Mouse (Mus musculus): ENCODE results near the gene Scgn. TPM values are rescaled to one million over a fixed set of nuclear protein-coding genes. Genes with fewer than 3 reads are reported as not detected.
A peak's percentile ranks its signal among the peaks of the same experiment; 100 is the strongest.

The Scgn gene
- polyA plus RNA-seq, 1 experiment from 2014 or later, result not detected

DNA sequence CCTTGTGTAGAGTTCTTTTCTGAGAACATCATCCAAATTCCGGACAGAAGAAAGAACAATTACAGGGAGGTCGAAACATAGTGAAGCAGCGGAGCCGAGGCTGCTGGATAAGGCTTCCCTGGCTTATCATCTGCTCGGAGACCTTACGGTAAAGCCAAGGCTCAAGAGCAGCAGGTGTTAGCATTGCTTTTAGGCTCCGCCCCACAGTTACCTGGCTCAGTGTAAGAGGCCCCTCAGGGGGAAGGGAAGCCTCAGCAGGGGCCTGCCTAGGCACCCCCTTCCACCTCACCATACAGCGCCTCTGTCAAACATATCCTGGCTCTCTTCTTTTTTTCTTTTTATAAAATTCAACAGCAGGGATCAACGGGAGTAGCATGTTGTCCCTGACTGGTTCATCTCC, 3.0 kb upstream of the Scgn start:
- no peak for ATAC-seq (ENCODE audit: extremely low read depth, insufficient number of reproducible peaks, low FRiP score, low TSS enrichment)
- Histone ChIP-seq H3K36me3 (no peaks in the 10 kb centered on the region), H3K9ac (no peak overlapping the region), H3K27me3 (replicated peaks) (peaks cover 76% of the 10 kb centered on the region), H3K4me1 (no peaks in the 10 kb centered on the region), H3K4me2 (no peak overlapping the region), H3K27ac (replicated peaks) (no peak overlapping the region), H3K4me3 (no peak overlapping the region), H3K9me3 (no peaks in the 10 kb centered on the region)
- 13% methylated on average over 9 of the region's 9 CpGs for WGBS

DNA sequence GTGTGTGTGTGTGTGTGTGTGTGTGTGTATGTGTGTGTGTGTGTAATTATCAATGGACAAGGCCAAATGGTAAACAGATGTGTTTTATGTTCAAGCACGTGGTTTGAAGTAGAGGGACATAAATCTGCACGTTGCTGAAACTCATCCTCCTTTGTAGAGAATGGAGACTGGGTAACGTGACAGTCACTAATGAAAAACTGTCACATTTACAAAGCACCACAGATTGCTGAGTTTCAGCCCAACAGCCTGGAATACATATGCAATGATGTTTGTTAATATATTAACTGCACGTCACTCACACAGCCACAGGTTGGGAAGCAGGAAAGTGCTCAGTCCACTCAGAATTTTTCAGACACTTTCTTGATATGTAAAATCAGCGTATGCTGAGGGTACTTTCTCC, 563 bp downstream of the Scgn start:
- H3K4me2 ChIP-seq, result no peak overlapping the region
- WGBS, result 44% methylated on average over 5 of the region's 5 CpGs

DNA sequence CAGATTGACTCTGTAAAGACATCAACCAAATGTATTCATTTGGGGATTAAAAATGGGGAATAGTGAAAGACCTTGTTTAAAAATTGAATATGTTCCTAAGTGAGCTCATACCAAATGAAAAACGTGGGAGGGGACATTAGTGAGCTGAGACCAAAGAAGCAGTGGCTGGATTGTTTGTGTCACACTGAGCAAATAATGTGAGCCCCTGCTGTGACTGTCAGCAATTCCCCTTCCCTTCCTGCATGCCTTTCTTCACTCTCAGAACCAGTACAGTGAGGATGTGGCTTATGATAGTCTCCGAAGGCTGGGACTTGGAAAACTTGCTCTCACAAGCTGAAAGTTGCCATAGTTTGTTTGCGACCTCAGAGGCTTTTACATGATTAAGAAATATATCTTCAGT, 5.9 kb downstream of the Scgn start:
- no peak for ATAC-seq (ENCODE audit: extremely low read depth, insufficient number of reproducible peaks, low FRiP score, low TSS enrichment)
- Histone ChIP-seq H3K27me3 (replicated peaks) (peaks cover 20% of the 10 kb centered on the region), H3K4me1 (no peaks in the 10 kb centered on the region), H3K27ac (replicated peaks) (no peak overlapping the region), H3K9me3 (no peaks in the 10 kb centered on the region), H3K4me3 (no peak overlapping the region), H3K36me3 (no peaks in the 10 kb centered on the region), H3K9ac (no peak overlapping the region), H3K4me2 (no peak overlapping the region)
- WGBS, result 41% methylated on average over 3 of the region's 3 CpGs

More for the DNA sequence above, 563 bp downstream of the Scgn start:
- H3K4me3 ChIP-seq, result no peak overlapping the region
- H3K36me3 ChIP-seq, result no peaks in the 10 kb centered on the region
- H3K27ac ChIP-seq (replicated peaks), result no peak overlapping the region
- ATAC-seq (ENCODE audit: extremely low read depth, insufficient number of reproducible peaks, low FRiP score, low TSS enrichment), result no peak
- H3K27me3 ChIP-seq (replicated peaks), result peaks cover 71% of the 10 kb centered on the region
- H3K9me3 ChIP-seq, result no peaks in the 10 kb centered on the region
- no peak overlapping the region for H3K9ac ChIP-seq
- no peaks in the 10 kb centered on the region for H3K4me1 ChIP-seq

DNA sequence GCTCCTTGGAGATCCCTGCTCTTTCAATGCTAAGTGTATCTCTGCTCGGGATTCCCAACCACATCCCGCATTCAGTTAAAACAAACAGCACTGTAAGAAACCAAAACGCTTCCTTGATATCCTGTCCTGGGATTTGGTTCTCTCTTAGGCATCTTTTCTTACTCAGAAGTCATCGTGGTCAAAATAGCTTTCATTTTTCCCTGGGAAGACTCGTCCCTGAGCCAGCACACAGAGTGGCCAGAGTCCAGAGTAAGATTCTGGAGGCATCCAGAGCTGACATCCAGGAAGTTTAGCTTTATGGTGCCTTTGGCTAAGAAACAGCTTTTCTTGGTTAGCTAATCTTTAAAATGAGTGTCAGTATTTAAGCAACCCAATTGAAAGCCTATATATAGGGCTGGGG, 18.7 kb downstream of the Scgn start:
- ATAC-seq (ENCODE audit: extremely low read depth, insufficient number of reproducible peaks, low FRiP score, low TSS enrichment), result no peak
- Histone ChIP-seq H3K27me3 (replicated peaks) (no peaks in the 10 kb centered on the region), H3K4me1 (no peaks in the 10 kb centered on the region), H3K36me3 (no peaks in the 10 kb centered on the region), H3K9me3 (no peaks in the 10 kb centered on the region), H3K27ac (replicated peaks) (no peak overlapping the region), H3K4me2 (no peak overlapping the region), H3K9ac (no peak overlapping the region), H3K4me3 (no peak overlapping the region)
- WGBS, result 53% methylated on average over 5 of the region's 5 CpGs

DNA sequence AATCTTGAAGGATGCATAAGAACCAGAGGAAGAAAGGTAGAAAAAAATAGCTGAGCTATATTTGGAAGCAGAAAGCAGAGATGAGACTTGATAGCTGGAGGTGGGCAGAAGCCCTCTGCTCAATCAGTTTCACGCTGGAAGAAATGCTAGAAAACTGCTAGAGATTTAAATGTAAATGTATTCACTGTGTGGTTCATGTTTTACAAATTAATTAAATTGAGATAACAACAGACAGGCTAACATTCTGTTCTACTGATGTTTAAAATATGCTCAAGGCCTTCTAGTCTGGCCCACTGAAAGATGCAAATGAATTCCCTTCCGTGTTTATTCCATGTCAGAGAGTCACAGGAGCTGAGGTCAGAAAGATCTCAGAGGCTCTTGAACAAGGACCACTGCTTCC, 19.1 kb downstream of the Scgn start:
- 54% methylated on average over 2 of the region's 2 CpGs for WGBS
- Histone ChIP-seq H3K27me3 (replicated peaks) (no peaks in the 10 kb centered on the region), H3K9me3 (no peaks in the 10 kb centered on the region), H3K4me2 (no peak overlapping the region), H3K4me1 (no peaks in the 10 kb centered on the region), H3K9ac (no peak overlapping the region), H3K36me3 (no peaks in the 10 kb centered on the region), H3K27ac (replicated peaks) (no peak overlapping the region), H3K4me3 (no peak overlapping the region)
- no peak for ATAC-seq (ENCODE audit: extremely low read depth, insufficient number of reproducible peaks, low FRiP score, low TSS enrichment)

DNA sequence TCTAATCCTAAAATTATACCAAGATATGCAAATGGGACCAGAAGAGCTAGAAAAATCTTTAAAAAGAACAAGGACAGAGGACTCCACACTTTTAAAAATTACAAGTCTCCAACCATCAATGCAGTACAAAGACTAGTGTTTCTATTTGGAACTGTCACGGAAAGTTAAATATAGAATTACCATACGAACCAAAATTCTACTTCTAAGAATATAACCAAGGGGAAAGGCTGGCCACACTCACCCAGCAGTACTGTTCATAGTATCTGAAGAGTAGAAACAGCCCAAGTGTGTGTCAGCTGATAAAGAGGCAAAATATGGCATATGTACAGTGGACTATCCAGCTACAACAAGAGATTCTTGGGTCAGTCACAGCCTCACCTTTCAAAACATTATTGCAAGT, 26.1 kb downstream of the Scgn start:
- no peak overlapping the region for H3K4me2 ChIP-seq
- ATAC-seq (ENCODE audit: extremely low read depth, insufficient number of reproducible peaks, low FRiP score, low TSS enrichment), result no peak
- H3K36me3 ChIP-seq, result no peaks in the 10 kb centered on the region
- H3K27ac ChIP-seq (replicated peaks), result no peak overlapping the region
- no peak overlapping the region for H3K9ac ChIP-seq
- H3K4me1 ChIP-seq, result 0 out of 2 replicates have a peak, but pooled peaks cover under 1% of the 10 kb centered on the region
- no peak overlapping the region for H3K4me3 ChIP-seq
- H3K27me3 ChIP-seq (replicated peaks), result no peaks in the 10 kb centered on the region
- H3K9me3 ChIP-seq, result no peaks in the 10 kb centered on the region
- 63% methylated on average over 2 of the region's 2 CpGs for WGBS

DNA sequence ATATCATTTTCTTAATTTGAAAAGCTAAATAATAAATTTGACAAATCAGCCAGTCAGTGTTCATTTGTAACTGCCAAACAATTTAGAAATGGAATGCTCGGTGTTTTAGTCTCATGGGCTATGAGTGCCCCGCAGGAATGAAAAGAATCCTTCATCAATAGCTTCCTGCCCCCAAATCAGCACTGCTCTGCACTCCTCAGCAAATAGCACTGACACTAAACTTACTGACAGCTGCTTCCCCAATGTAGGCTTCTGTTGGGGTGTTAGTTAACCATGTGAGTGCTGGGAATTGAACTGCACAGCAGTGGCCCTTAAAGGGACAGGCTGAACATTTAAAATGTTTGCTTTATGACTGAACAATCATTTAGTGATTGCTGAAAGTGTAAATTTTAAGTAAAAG, 31.2 kb downstream of the Scgn start:
- no peak for ATAC-seq (ENCODE audit: extremely low read depth, insufficient number of reproducible peaks, low FRiP score, low TSS enrichment)
- no peaks in the 10 kb centered on the region for H3K36me3 ChIP-seq
- WGBS, result 17% methylated on average over 2 of the region's 2 CpGs
- no peak overlapping the region for H3K9ac ChIP-seq
- H3K4me1 ChIP-seq, result 0 out of 2 replicates have a peak, but pooled peaks cover 3% of the 10 kb centered on the region
- no peak overlapping the region for H3K4me2 ChIP-seq
- no peak overlapping the region for H3K4me3 ChIP-seq
- no peak overlapping the region for H3K27ac ChIP-seq (replicated peaks)
- H3K27me3 ChIP-seq (replicated peaks), result no peaks in the 10 kb centered on the region
- H3K9me3 ChIP-seq, result no peaks in the 10 kb centered on the region

DNA sequence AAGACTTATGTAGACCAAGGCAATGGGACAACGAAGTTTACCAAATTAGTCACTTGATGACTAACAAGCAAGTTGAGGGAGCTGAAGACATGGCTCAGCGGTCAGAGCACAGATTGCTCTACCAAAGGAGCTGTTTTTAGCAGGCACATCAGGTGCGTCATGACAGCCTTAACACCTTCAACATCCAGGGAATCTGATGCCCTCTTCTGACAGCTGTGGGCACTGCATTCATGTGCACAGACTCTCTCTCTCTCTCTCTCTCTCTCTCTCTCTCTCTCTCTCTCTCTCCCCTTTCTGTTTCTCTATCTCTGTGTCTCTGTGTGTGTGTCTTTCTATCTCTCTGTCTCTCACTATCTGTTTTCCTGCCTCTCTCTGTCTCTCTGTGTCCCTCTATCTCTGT, 40.1 kb downstream of the Scgn start:
- no peaks in the 10 kb centered on the region for H3K4me1 ChIP-seq
- 54% methylated on average over 3 of the region's 3 CpGs for WGBS

DNA sequence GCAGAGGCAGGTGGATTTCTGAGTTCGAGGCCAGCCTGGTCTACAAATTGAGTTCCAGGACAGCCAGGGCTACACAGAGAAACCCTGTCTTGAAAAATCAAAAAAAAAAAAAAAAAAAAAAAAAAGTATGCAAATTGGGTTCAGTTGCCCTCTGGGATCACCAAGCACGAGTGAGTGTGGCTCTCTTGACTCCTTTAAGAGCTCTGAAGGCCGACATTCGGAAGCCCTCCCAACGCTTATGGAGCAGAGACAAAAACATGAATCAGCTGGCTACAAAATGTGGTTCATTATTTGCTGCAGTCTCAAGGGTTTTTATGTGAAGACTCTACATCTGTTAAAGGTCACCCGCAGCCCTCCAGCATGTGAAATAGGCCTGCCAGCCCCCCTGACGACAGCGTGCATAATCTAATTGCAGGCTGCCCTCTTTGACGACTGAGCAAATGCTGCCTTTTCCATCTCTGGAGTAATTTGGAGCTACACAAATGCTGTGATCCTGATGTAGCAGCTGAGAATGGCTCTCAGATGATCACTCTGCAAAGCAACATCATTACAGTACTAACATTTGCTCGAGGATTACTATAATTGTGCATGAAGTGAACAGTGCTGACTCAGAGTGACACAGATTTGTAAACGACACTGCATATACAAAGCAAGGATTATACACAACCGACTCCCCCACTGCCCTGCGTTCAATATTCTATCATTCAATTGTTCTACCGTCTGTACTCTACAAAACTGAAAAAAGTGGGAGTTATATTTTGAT, 41.3 kb downstream of the Scgn start:
- no peaks in the 10 kb centered on the region for H3K9me3 ChIP-seq
- peaks cover 7% of the 10 kb centered on the region; the same call in 1 of the 2 replicates for H3K27me3 ChIP-seq (replicated peaks)
- H3K9ac ChIP-seq, result no peak overlapping the region
- no peak overlapping the region for H3K27ac ChIP-seq (replicated peaks)
- 65% methylated on average over 14 of the region's 14 CpGs for WGBS
- no peaks in the 10 kb centered on the region for H3K36me3 ChIP-seq
- H3K4me3 ChIP-seq, result no peak overlapping the region
- H3K4me2 ChIP-seq, result no peak overlapping the region
- H3K4me1 ChIP-seq, result no peaks in the 10 kb centered on the region
- no peak for ATAC-seq (ENCODE audit: extremely low read depth, insufficient number of reproducible peaks, low FRiP score, low TSS enrichment)

More for the DNA sequence above, 40.1 kb downstream of the Scgn start:
- no peak for ATAC-seq (ENCODE audit: extremely low read depth, insufficient number of reproducible peaks, low FRiP score, low TSS enrichment)
- Histone ChIP-seq H3K9me3 (no peaks in the 10 kb centered on the region), H3K9ac (no peak overlapping the region), H3K4me2 (no peak overlapping the region), H3K27me3 (replicated peaks) (peaks cover 7% of the 10 kb centered on the region; the same call in 1 of the 2 replicates), H3K4me3 (no peak overlapping the region), H3K27ac (replicated peaks) (no peak overlapping the region), H3K36me3 (no peaks in the 10 kb centered on the region)

DNA sequence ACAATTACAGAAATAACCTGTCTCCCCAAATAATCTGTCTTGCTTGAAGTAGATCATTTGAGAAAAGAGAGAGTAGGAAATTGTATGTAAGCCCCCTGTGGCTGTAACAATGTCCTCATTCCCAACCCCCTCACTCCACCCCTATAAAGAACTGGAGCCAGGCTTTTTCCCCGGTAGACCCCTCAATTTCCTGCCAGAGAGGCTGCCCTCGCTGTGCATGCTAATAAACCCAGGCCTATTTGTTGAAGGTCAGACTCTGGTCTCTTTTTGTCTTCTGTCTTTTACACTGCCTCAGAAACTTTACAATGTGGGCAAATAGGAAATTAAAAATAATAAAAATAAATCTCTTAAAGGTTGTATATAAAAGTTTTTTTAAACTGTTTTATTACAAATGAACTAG, 44.8 kb downstream of the Scgn start:
- 48% methylated on average over 2 of the region's 2 CpGs for WGBS
- no peak for ATAC-seq (ENCODE audit: extremely low read depth, insufficient number of reproducible peaks, low FRiP score, low TSS enrichment)
- no peaks in the 10 kb centered on the region for H3K4me1 ChIP-seq
- no peaks in the 10 kb centered on the region for H3K36me3 ChIP-seq
- H3K9me3 ChIP-seq, result no peaks in the 10 kb centered on the region
- no peak overlapping the region for H3K27ac ChIP-seq (replicated peaks)
- H3K9ac ChIP-seq, result no peak overlapping the region
- no peak overlapping the region for H3K4me3 ChIP-seq
- peaks cover 11% of the 10 kb centered on the region; the same call in 1 of the 2 replicates for H3K27me3 ChIP-seq (replicated peaks)
- no peak overlapping the region for H3K4me2 ChIP-seq

DNA sequence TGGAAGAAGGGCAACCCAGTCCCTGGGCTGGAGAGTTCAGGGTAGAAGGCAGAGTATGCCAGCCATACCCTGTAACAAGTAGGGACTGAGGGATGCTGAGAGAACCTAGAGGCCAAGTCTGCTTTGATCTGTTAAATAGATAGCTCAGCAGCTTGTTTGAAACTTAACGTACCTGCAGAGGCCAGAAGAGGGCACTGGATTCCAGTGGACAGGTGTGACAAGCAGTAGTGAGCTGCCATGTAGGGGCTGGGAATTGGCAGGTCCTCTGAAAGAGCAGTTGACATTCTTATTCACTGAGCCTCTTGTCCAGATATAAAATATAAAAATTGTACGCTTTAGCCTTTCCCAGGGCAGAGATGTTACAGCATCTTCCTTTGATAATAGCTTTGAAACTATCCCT, 48.2 kb downstream of the Scgn start:
- H3K36me3 ChIP-seq, result no peaks in the 10 kb centered on the region
- peaks cover 7% of the 10 kb centered on the region; the same call in 1 of the 2 replicates for H3K4me1 ChIP-seq
- H3K27me3 ChIP-seq (replicated peaks), result peaks cover 11% of the 10 kb centered on the region; the same call in 1 of the 2 replicates
- H3K27ac ChIP-seq (replicated peaks), result no peak overlapping the region
- ATAC-seq (ENCODE audit: extremely low read depth, insufficient number of reproducible peaks, low FRiP score, low TSS enrichment), result no peak
- H3K4me2 ChIP-seq, result no peak overlapping the region
- no peak overlapping the region for H3K9ac ChIP-seq
- WGBS, result 40% methylated on average over 2 of the region's 2 CpGs
- no peak overlapping the region for H3K4me3 ChIP-seq
- H3K9me3 ChIP-seq, result no peaks in the 10 kb centered on the region

DNA sequence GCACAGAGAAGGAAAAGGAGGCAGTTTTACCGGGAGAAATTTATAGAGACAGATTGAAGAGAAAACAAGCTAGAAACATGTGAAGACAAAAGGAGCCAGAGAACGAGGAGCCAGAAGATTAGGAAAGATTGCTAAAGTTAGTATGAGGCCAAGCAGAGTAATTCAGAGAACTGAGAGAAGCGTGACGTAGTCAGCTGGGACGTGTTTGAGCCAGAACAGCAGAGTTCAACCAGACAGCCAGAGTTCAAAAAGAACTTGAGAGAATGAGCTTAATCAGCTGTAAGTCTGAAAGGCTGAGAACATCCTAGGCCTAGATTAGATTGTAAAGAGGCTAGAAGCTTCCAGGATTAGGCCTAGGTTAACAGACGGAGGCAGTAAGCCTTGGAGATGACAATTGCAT, 50.7 kb downstream of the Scgn start:
- Histone ChIP-seq H3K27ac (replicated peaks) (0 out of 2 replicates have a peak overlapping the region, but pooled peaks have one; percentile 6), H3K4me3 (no peak overlapping the region), H3K9me3 (no peaks in the 10 kb centered on the region), H3K9ac (no peak overlapping the region), H3K36me3 (no peaks in the 10 kb centered on the region), H3K4me2 (no peak overlapping the region), H3K27me3 (replicated peaks) (0 out of 2 replicates have a peak, but pooled peaks cover 3% of the 10 kb centered on the region), H3K4me1 (peaks cover 7% of the 10 kb centered on the region; the same call in 1 of the 2 replicates)
- WGBS, result 39% methylated on average over 6 of the region's 6 CpGs
- ATAC-seq (ENCODE audit: extremely low read depth, insufficient number of reproducible peaks, low FRiP score, low TSS enrichment), result no peak

Measured in heart, embryonic 13.5 days (tissue).